Mouse (Mus musculus): ENCODE measurements around the gene Spred2.
A peak's percentile ranks its signal among the peaks of the same experiment; 100 is the strongest.

Gene Spred2

DNA sequence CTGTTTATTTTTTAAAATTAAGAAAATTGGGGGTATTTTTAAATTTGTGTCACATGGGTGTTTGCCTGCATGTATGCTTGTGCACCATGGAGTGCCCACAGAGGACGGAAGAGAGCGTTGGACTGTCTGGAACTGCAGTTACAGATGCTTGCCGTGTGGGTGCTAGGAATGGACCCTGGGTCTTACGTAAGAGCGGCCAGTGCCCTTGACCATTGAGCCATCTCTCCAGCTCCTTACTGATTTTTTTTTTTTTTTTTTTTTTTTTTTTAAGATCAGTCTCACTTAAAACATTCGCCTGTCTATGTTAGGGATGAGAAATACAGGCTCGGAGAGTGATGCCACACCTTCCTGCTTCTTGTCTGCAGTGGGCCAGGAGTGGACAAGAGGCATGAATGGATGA, 29.7 kb downstream of the Spred2 start:
- DNase-seq (ENCODE audit: low spot score), result no peak

- no peak for DNase-seq (ENCODE audit: low spot score)
Observed at GRCm38 (mm10) chr11:19955069-19955468, 30.9 kb downstream of the Spred2 start.

DNA sequence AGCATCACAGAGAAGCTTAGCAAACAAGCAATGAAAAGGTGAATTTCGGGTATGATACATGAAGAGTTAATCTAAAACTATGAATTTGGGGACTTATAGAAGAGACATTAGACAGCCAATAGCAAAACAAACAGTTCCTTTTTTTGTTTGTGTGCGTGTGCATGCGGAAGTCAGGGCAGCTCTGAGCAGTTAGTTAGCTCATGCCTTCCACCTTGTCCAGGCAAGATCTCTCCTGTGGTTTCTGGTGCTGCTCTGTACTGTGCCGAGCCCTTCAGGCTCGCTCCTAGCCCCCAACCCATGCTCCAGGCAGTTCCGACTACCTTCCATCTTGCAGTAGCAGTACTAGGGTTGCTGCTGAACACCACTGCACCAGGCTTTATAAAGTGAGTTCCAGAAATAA, 31.5 kb downstream of the Spred2 start:
- DNase-seq (ENCODE audit: low spot score), result no peak

GRCm38 (mm10) chr11:19959006-19959405, 34.8 kb downstream of the Spred2 start:
- no peak for DNase-seq (ENCODE audit: low spot score)

DNA sequence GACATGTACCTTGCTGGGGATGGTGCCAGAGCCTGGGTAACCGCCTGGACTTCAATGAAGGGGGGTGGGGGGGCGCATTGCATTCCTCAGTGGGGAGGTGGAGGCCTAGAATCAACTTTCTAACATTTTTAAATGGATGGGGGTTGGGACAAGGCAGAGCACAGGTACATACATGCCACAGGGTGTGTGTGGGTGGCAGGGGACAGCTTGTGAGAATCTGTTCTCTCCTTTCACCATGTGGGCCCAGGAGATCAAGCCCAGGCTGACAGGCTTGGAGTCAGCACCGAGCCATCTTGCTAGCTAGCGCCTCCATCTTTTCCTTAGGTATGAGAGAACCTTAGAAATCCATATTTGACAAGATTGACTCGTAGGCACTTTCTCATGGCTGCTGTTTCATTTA, 35.7 kb downstream of the Spred2 start:
- no peak for DNase-seq (ENCODE audit: low spot score)

- no peak for DNase-seq (ENCODE audit: low spot score)
Observed at GRCm38 (mm10) chr11:19960541-19960940, 36.4 kb downstream of the Spred2 start.

GRCm38 (mm10) chr11:19961088-19961487, 36.9 kb downstream of the Spred2 start:
- DNase-seq (ENCODE audit: low spot score), result no peak

DNA sequence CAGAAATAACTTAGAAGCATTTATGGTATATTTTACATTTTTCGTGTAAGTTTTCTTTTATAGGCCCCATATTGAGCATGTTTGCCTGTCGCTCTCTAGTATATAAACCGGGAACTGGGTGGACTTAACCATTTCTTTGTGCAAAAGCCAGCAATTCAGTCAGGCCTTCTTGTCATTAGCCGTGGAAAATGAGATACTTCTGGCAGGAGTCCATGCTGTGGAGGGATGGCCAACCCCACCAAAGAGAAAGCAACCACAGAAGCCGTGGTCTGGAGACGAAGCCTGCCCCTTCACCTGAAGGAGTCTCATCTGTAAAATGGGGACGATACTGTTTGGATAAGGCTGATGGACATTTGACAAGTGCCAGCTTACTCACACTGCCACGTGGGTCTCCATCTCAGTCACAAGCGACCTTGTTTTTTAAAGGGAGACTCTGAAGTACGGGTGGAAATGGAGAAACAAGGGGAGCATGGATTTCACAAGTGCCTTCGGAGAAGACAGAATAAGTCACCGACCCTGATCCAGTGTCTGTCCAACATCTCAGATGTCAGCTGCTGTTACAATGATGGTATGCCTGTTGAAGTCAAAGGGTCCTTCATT, 37.7 kb downstream of the Spred2 start:
- DNase-seq (ENCODE audit: low spot score), result no peak

DNA sequence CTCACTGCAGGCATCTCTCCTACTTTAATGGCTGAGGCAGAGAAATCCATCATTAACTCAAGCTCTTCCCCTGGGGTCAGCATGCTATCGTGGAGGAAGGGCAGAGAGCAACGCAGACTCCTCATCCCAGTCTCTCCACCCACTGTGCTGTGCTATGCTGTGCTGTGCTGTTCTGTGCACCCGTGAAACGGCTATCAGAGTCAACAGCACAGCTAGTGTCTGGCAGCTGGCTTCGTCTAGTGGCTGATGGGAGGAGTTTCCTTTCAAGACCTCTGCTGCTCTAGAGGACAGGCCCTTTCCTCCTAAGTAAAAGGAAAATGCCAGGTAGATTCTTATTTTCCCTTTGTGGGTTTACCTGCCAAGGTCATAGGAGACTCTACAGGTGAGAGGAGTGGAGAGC, 38.6 kb downstream of the Spred2 start:
- DNase-seq (ENCODE audit: low spot score), result no peak

- no peak for DNase-seq (ENCODE audit: low spot score)
Observed at GRCm38 (mm10) chr11:19963717-19964141, 39.6 kb downstream of the Spred2 start.

DNA sequence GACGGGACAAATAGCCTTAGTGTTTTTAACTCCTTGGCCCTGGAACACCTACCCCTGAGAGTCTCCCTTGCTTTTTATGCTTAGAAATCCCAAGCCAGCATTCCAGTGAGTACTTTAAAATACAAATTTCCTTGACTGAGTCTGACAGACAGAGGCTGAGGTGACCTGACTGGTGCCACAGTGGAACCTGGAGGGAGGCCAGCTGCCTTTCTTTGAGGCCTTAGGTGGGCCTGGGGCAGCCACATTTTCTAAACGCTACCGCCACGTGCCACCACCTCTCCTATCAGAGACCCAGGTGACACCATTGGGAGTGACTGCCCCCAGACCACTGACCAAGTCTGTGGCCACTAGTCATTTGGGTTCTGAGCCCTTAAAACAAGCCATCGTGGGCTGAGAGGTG, 40.2 kb downstream of the Spred2 start:
- no peak for DNase-seq (ENCODE audit: low spot score)

GRCm38 (mm10) chr11:19965037-19965611, 40.9 kb downstream of the Spred2 start:
- DNase-seq (ENCODE audit: low spot score), result no peak

- DNase-seq (ENCODE audit: low spot score), result no peak
Observed at GRCm38 (mm10) chr11:19965664-19966063, 41.5 kb downstream of the Spred2 start.

DNA sequence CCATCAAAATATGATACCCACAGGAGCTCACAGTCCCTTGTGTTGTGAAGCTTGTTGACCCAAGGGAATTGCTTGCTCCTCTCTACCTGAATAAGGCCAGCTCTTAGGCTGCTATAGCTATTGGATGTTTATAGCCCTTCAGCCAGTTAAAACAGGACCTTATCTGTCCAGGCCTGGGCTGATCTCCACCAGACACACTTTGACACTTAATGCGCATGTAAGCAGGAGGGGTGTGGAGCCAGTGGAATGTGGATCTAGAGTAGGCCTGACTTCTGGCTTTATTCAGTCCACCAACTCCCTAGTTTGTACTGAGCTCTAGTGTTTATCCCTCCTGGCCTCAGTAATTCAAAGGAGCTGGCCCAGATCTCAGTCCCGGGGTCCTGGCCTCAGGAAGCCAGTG, 42.1 kb downstream of the Spred2 start:
- no peak for DNase-seq (ENCODE audit: low spot score)

- DNase-seq (ENCODE audit: low spot score), result no peak
Observed at GRCm38 (mm10) chr11:19969584-19969983, 45.4 kb downstream of the Spred2 start.

- peak; percentile 39 for DNase-seq (ENCODE audit: low spot score)
Observed at GRCm38 (mm10) chr11:19971954-19972750, 48.0 kb downstream of the Spred2 start.

- DNase-seq (ENCODE audit: low spot score), result peak; percentile 17
Observed at GRCm38 (mm10) chr11:19973032-19973790, 49.0 kb downstream of the Spred2 start.

- no peak for DNase-seq (ENCODE audit: low spot score)
Observed at GRCm38 (mm10) chr11:19976032-19976431, 51.9 kb downstream of the Spred2 start.

DNA sequence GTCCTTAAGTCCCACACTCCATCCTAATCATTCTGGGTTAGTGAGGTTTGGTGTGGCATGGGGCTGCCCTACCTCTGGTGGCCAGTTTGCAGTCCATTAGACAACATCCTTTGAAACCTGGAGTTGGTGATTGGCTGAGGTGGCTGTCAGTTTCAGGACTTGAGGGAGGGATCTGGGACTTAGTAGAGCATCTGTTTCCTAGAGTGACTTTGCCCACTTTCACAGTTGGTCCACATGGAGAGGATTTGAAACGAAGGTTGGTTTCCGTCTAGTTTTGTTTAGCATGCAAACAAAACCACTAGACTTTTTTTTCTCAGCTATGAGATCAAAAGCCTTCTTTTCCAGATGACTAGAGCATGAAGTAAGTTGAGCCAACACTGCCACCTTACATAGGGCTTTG, 53.5 kb downstream of the Spred2 start:
- DNase-seq (ENCODE audit: low spot score), result no peak

DNA sequence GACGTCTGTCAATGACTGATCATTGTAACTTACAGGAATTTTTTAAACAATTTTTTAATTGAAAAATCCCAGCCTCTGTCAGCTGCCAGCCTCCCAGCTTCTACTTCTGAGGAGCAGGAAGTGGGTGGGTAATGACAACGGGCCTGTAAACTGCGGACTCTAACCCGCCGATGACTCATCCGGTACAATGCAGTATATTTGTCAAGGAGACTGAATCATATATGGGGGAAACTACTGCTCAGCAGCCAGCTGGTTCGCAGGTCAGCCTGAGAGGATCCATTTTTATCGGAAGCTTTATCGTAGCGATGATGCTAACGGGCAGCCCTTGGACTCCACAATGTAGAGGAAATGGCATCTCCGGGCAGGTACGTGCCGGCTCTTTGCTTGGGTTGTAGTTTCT, 55.2 kb downstream of the Spred2 start:
- peak; percentile 22 for DNase-seq (ENCODE audit: low spot score)

DNA sequence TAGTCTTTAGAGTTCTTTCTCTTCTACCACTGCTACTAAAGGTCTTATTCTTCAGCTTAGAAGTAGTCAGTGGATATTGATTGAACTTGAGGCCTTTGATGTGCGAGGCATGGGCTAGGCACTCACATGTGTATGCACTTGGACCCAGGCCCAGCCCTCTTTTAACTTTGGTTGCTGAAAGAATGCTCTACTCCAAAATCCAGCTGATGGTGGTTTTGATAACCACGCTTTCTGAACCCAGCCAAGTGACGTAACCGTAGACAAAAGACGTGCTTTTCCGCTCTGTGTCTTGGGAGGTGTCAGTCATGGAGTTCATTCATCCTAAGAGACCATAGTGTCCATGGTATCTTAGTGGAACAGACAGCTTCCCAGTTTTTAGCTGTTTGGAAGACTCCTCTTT, 57.9 kb downstream of the Spred2 start:
- no peak for DNase-seq (ENCODE audit: low spot score)

- no peak for DNase-seq (ENCODE audit: low spot score)
Observed at GRCm38 (mm10) chr11:19982779-19983178, 58.6 kb downstream of the Spred2 start.

GRCm38 (mm10) chr11:19983298-19983697, 59.1 kb downstream of the Spred2 start:
- DNase-seq (ENCODE audit: low spot score), result no peak

Data from adipocyte (in vitro differentiated cells).